Mouse (Mus musculus) adrenal gland, postnatal 25 days (tissue): ENCODE measurements at regions not wholly inside any gene's neighbourhood (a gene's known extent, or its start where the extent isn't known, plus 50 kb on each side); places are given as distances from the start of the nearest gene placed in this dataset.
"Not testable (repeated sequence)": the region's sequence is repeated elsewhere in the genome, so short reads cannot be mapped to it uniquely, and the experiment has no call there.

Experiments used
- DNase-seq: peaks from one replicate; pipeline ENCODE4 v3.0.0; 2021; ENCODE audit warnings: mixed read lengths

DNA sequence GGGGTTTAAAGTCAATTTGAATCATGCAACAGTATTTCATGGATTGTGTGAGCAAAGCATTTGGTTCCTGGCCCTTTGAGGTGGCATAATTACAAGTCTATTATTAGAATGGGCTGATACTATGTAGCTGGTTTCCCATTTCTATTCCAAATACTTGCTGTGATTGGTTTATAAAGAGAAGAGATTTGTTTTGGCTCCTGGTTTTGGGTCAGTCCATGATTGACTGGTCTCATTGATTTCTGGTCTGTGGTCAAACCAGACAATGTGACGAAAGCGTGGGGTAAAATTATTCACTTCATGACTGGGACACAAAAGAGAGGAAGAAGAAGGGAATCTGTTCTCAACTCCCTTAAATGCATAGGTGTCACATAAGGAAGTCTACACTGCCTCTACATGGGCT lies 147.0 kb upstream of the Dlgap1 start:
- no peak for DNase-seq

DNA sequence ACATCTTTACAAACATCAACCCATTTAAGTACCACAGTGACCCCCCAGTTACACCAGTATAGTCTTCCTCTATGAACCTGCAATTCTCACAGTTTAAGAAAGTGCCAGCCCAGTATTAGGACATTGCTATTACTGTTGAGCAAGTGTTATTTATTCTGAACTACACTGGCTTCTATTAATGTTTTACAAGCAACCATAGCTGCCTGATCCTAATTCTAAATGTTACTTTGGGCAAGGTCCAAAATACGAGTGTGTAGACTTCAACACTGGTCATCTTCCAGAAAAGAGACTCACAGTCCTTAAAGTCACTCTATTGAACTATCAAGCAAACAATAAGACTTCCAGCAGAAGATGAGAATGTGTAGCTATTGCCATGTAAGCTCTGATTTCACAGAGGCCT lies 146.0 kb upstream of the Dlgap1 start:
- DNase-seq: no peak

GRCm38 (mm10) chr17:69841308-69841707 lies 127.6 kb upstream of the Dlgap1 start:
- DNase-seq: no peak

DNA sequence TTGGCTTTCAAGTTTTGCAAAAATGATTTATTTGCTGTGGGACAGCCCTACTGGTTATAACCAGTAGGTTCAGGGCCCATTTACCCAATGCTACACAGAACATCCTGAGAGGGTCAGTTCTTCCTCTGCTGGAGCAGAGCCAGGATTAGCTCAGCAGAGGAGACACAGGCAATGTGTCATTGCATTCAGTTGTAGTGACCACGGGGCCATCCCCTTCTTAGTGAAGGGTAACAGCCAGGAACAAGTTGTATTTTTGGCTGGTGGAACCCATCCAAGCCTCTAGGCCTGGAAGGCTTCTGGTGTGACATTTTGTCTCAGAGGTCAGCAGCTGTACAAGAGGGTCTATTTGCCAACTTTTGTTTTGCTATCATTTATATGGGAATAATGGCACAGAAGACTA lies 120.6 kb upstream of the Dlgap1 start:
- DNase-seq: no peak

- no peak for DNase-seq
Observed at GRCm38 (mm10) chr17:69850075-69850474, 118.8 kb upstream of the Dlgap1 start.

DNA sequence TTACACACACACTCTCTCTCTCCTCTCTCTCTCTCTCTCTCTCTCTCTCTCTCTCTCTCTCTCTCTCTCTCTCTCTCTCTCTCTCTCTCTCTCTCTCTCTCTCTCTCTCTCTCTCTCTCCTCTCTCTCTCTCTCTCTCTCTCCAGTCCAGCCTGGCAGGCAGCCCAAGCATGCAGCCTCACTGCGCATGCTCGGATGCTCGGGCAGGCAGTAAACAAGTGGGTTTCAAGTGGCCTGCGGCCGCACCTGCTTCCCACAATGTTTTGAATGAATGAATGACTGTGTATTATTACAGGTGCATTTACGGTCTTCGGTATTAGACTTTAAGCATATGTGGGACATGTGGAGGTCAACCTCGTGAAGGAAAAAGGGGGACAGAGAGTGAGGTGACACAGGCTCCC lies 88.9 kb upstream of the Dlgap1 start:
- not testable (repeated sequence) for DNase-seq

DNA sequence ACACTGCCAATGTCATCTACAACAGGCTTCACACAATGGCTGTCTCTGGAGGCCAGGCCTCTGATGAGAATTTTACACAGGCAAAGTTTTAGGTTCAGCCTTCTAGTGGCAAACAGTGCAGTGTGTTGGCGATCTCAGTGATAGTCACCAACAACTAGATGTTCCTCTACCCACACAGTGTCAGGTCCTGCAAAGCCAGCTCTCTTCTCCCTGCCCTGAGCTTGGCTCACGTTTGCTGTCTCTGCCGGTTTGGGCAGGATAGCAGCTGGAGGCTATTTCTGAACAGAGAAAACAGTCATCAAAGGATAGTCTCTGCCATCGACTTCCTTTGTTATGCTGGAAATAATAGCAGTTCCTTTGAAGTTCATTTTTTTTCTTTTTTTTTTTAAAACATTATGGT lies 74.9 kb upstream of the Dlgap1 start:
- no peak for DNase-seq
